Mouse (Mus musculus) adrenal gland, postnatal 4 days (tissue): ENCODE data around the gene Tmem14a. TPM values are rescaled to one million over a fixed set of nuclear protein-coding genes. Genes with fewer than 3 reads are reported as not detected.

ENCODE experiments used
- total RNA-seq, 2 experiments: library from RNA; stranded (reverse); gene quantifications; 2 replicates each; pipeline ENCODE4 v1.2.3; 2021

Gene Tmem14a
- total RNA-seq, 2 experiments from 2014 or later: 7.2 to 9.4 TPM

Other genes with a start within 250 kb of the Tmem14a start
- 10 to 100 TPM; 12.2 to 14.2 TPM for gene Tram2, start 139.3 kb upstream of the Tmem14a start, total RNA-seq
- 10 to 100 TPM in 1 of 2 experiments, 1 to 10 TPM in 1; 7.8 to 37.1 TPM for gene Gsta3, start 22.0 kb downstream of the Tmem14a start, total RNA-seq
- not detected for gene Khdc1a, start 131.1 kb downstream of the Tmem14a start, total RNA-seq
- gene Khdc1c, start 149.8 kb downstream of the Tmem14a start, total RNA-seq: not detected
- gene Khdc1b, start 165.0 kb downstream of the Tmem14a start, total RNA-seq: not detected